8 mouse cellular contexts compared by ENCODE assay signal in the genomic region with DNA sequence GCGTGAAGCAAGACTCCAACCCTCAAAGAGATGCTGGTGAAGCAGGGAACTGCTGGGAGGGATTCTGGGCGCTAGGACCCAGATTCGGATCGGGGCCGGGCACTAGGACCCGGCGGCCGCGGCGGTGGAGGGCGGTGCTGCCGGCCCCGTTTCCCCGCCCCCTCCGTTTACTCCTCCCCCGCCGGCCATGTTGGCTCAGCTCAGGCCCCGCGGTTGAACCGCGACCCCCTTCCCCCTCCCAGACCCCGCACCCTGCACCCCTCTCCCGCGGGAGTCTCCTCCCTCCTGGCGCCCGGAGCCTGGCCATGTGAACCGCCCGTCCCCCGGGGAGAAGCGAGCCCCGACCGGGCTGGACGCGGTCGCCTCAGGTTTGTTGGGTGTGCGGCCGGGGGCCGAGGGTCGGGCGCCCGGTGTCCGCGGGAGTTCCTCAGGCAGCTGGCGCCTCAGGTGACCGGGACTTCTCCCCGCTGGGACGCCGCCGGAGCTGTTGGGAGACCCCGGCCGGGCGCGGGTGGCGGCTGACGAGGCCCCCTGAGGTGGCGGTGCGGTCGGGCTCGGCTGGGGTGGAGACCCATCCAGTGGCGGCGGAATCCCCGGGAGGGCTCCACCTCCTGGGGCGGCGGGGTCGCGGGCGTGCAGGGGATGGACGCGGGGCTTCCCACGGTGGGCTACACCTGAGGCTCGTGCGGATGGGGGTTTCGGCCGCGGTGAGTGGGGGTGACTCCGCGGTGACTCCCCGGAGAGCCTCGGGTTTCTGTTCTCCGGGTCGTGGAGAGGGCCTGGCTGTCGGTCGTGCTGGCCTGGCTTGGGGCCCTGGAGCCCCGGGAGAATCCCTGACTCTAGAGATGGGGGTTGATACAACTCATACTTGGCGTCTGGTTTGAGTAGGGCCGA. TPM values are rescaled to one million over a fixed set of nuclear protein-coding genes. Genes with fewer than 3 reads are reported as not detected.
DNase-seq lines count a peak whose midpoint lies in the region; ATAC-seq and TF ChIP-seq lines count a peak whose summit lies in the region.

No protein-coding gene starts in this region.

- H3K27me3 ChIP-seq in intestine, postnatal 0 days (replicated peaks; ENCODE audit: control insufficient read depth, insufficient read depth, low read length): no peaks in the 10 kb centered on the region
- no peaks in the 10 kb centered on the region for H3K27me3 ChIP-seq in limb, embryonic 15.5 days
- H3K27me3 ChIP-seq in midbrain, postnatal 0 days (ENCODE audit: insufficient read depth, low read length): no peaks in the 10 kb centered on the region

- H3K36me3 ChIP-seq in intestine, postnatal 0 days (ENCODE audit: control insufficient read depth, insufficient read depth): no peaks in the 10 kb centered on the region
- H3K36me3 ChIP-seq in limb, embryonic 15.5 days: no peaks in the 10 kb centered on the region
- no peaks in the 10 kb centered on the region for H3K36me3 ChIP-seq in midbrain, postnatal 0 days (ENCODE audit: insufficient read depth, low read length)

- DNase-seq in layer of hippocampus, adult 11-12 months (ENCODE audit: low spot score): peak; percentile 72
- DNase-seq in layer of hippocampus, adult 9-10 months (ENCODE audit: low spot score): no peak
- DNase-seq in embryo, embryonic 11.5 days (ENCODE audit: low read depth, low spot score): peak; percentile 81
- DNase-seq in midbrain, postnatal 0 days (ENCODE audit: low spot score): peak; percentile 94
- DNase-seq in spleen, postnatal 14 days (ENCODE audit: low spot score in 2 of 2): peak; percentile 71 to 83

- peak overlapping the region; percentile 83 for H3K4me3 ChIP-seq in intestine, postnatal 0 days (ENCODE audit: low read depth, low read length)
- peak overlapping the region; percentile 95 for H3K4me3 ChIP-seq in limb, embryonic 15.5 days
- peak overlapping the region; percentile 99 for H3K4me3 ChIP-seq in midbrain, postnatal 0 days (ENCODE audit: low read depth, low read length)

- peak overlapping the region; percentile 87 for H3K9ac ChIP-seq in intestine, postnatal 0 days (ENCODE audit: low read depth, low read length)
- H3K9ac ChIP-seq in limb, embryonic 15.5 days: peak overlapping the region; percentile 87
- H3K9ac ChIP-seq in midbrain, postnatal 0 days (replicated peaks; ENCODE audit: low read length, poor library complexity, severe bottlenecking): peak overlapping the region; percentile 75

- peak; percentile 41 for ATAC-seq in granulocyte monocyte progenitor cell, adult 5-6 weeks (replicated peaks; ENCODE audit: poor library complexity, severe bottlenecking)
- peak; percentile 41 for ATAC-seq in intestine, postnatal 0 days
- peak; percentile 78 for ATAC-seq in limb, embryonic 15.5 days (ENCODE audit: insufficient number of reproducible peaks, low FRiP score, low TSS enrichment, low read depth)
- peak; percentile 82 for ATAC-seq in midbrain, postnatal 0 days (ENCODE audit: low FRiP score)

- H3K27ac ChIP-seq in intestine, postnatal 0 days (ENCODE audit: low read depth, low read length): peak overlapping the region; percentile 67
- H3K27ac ChIP-seq in limb, embryonic 15.5 days: peak overlapping the region; percentile 71
- H3K27ac ChIP-seq in midbrain, postnatal 0 days (ENCODE audit: low read depth, low read length): peak overlapping the region; percentile 80

- WGBS in intestine, postnatal 0 days: under 1% methylated on average over 84 of the region's 86 CpGs
- WGBS in limb, embryonic 15.5 days: under 1% methylated on average over 78 of the region's 86 CpGs
- under 1% methylated on average over 60 of the region's 86 CpGs for WGBS in midbrain, postnatal 0 days

- H3K9me3 ChIP-seq in intestine, postnatal 0 days (ENCODE audit: control insufficient read depth): no peaks in the 10 kb centered on the region
- H3K9me3 ChIP-seq in limb, embryonic 15.5 days: no peaks in the 10 kb centered on the region
- no peaks in the 10 kb centered on the region for H3K9me3 ChIP-seq in midbrain, postnatal 0 days (ENCODE audit: low read length)

- TF ChIP-seq CTCF in intestine, postnatal 0 days (IDR thresholded peaks at IDR 0.05; ENCODE audit: low read depth): peak; percentile 17; the same call in 1 of the 2 replicates
- TF ChIP-seq CTCF in midbrain, postnatal 0 days (IDR thresholded peaks at IDR 0.05): no peak; the same call in 1 of the 2 replicates

- peak overlapping the region; percentile 81 for H3K4me2 ChIP-seq in intestine, postnatal 0 days (replicated peaks; ENCODE audit: low read depth)
- H3K4me2 ChIP-seq in limb, embryonic 15.5 days: peak overlapping the region; percentile 71
- H3K4me2 ChIP-seq in midbrain, postnatal 0 days (ENCODE audit: low read depth, low read length, poor library complexity, severe bottlenecking): peak overlapping the region; percentile 87

- peaks cover 6% of the 10 kb centered on the region; the same call in 1 of the 2 replicates for H3K4me1 ChIP-seq in intestine, postnatal 0 days (replicated peaks; ENCODE audit: control insufficient read depth, insufficient read depth, low read length)
- H3K4me1 ChIP-seq in limb, embryonic 15.5 days: peaks cover 39% of the 10 kb centered on the region
- H3K4me1 ChIP-seq in midbrain, postnatal 0 days (ENCODE audit: insufficient read depth, low read length): peaks cover 14% of the 10 kb centered on the region; the same call in 1 of the 2 replicates

RNA-seq across cellular contexts. Expression of a gene that starts 5.6 kb away (rescaled TPM):
- 54.8 and 64.2 TPM in 2 replicates for total RNA-seq in granulocyte monocyte progenitor cell, adult 5-6 weeks (2014; fragmentation: Nextera tagmentation)
- total RNA-seq in granulocyte monocyte progenitor cell, adult 5-6 weeks (2017): 15.0 and 17.2 TPM in 2 replicates
- 8.1 and 8.6 TPM in 2 replicates for polyA plus RNA-seq in intestine, postnatal 0 days (2015; fragmentation: Nextera tagmentation; extraction: Ambion mirVana)
- 10.4 TPM in 2 replicates for polyA plus RNA-seq in limb, embryonic 15.5 days (2015; fragmentation: Nextera tagmentation; extraction: Ambion mirVana)
- 14.0 and 17.3 TPM in 2 replicates for total RNA-seq in midbrain, postnatal 0 days (2014; rRNA removed)
- polyA plus RNA-seq in midbrain, postnatal 0 days (2015; fragmentation: Nextera tagmentation; extraction: Ambion mirVana): 8.0 and 9.3 TPM in 2 replicates

RNA-seq across cellular contexts. Expression of a gene that starts 13.9 kb away (rescaled TPM):
- 1,867 and 2,007 TPM in 2 replicates for total RNA-seq in granulocyte monocyte progenitor cell, adult 5-6 weeks (2014; fragmentation: Nextera tagmentation)
- total RNA-seq in granulocyte monocyte progenitor cell, adult 5-6 weeks (2017): 1,997 and 2,300 TPM in 2 replicates
- 2,460 and 2,644 TPM in 2 replicates for polyA plus RNA-seq in intestine, postnatal 0 days (2015; fragmentation: Nextera tagmentation; extraction: Ambion mirVana)
- 1,886 and 2,113 TPM in 2 replicates for polyA plus RNA-seq in limb, embryonic 15.5 days (2015; fragmentation: Nextera tagmentation; extraction: Ambion mirVana)
- 4,011 and 6,126 TPM in 2 replicates for total RNA-seq in midbrain, postnatal 0 days (2014; rRNA removed)
- 2,103 and 2,155 TPM in 2 replicates for polyA plus RNA-seq in midbrain, postnatal 0 days (2015; fragmentation: Nextera tagmentation; extraction: Ambion mirVana)

RNA-seq across cellular contexts. Expression of a gene that starts 38.2 kb away (rescaled TPM):
- 204 and 218 TPM in 2 replicates for total RNA-seq in granulocyte monocyte progenitor cell, adult 5-6 weeks (2014; fragmentation: Nextera tagmentation)
- 321 and 371 TPM in 2 replicates for total RNA-seq in granulocyte monocyte progenitor cell, adult 5-6 weeks (2017)
- 264 and 269 TPM in 2 replicates for polyA plus RNA-seq in intestine, postnatal 0 days (2015; fragmentation: Nextera tagmentation; extraction: Ambion mirVana)
- polyA plus RNA-seq in limb, embryonic 15.5 days (2015; fragmentation: Nextera tagmentation; extraction: Ambion mirVana): 402 and 459 TPM in 2 replicates
- 109 and 117 TPM in 2 replicates for total RNA-seq in midbrain, postnatal 0 days (2014; rRNA removed)
- polyA plus RNA-seq in midbrain, postnatal 0 days (2015; fragmentation: Nextera tagmentation; extraction: Ambion mirVana): 390 and 433 TPM in 2 replicates
